Mouse (Mus musculus): Measurements from ENCODE around the gene Napepld.
"Not testable (repeated sequence)": the region's sequence is repeated elsewhere in the genome, so short reads cannot be mapped to it uniquely, and the experiment has no call there.

Gene Napepld

DNA sequence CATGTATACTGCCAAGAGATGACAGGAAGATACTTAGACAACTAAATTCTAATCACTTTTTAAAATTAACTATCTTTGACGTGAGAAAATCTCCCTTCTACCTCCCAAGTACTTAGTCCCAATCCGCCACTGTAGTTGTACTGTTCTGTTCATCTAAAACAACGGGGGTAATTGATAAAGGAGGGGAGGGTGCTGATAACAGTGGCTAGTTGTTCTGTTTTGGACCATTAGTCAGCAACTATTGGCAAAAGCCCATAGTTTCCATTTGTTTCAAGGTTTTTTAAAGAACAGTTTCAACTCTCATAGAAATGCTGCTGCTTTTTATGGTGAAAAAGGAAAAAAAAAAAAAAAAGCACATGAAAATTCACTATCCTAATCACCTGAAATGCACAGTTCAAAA lies 2.5 kb upstream of the Napepld start:
- no peak for DNase-seq

DNA sequence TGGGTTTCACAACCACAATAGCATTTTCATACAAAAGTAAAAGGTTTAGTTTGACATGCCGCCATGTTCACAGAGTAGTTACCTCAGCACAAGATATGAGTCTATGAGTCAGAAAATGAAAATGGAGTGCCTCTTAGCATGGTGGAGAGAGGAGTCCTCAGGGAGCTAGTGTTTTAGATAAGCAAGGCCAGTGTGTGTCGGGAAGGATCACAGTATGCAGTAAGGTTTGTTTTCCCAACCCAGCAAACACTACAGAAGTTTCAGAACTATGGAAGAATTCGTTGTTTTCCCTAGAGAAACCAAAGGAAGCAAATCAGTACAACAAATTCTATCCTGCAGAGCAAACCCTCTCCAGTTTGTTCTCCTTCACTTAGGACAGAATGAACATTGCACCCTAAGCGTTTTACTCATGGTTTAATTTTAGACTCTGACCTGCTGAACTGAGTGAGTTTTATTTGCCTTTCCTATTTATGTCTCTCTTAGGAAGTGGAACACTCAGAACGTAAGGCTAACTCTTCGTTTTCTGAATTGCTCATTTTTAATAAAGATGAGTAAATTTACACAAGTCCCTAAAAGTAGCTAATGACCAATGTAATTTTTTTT lies 1.8 kb upstream of the Napepld start:
- no peak for DNase-seq

DNA sequence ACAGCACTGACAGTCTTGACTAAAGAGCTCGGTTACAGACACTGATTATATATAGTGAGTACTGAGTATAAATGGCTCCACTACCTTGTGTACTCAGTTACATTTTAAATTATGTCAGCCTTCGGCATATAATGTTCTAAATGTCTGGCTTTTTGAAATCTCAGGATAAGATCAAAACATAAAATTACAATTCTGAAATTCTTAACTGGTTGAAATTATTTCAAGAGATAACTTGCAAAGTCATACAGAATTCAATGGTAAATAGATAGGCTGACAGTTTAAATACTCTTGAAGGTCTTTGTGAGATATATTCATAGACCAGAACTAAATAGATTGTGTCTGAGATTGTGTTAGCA lies 791 bp upstream of the Napepld start:
- DNase-seq, result no peak

DNA sequence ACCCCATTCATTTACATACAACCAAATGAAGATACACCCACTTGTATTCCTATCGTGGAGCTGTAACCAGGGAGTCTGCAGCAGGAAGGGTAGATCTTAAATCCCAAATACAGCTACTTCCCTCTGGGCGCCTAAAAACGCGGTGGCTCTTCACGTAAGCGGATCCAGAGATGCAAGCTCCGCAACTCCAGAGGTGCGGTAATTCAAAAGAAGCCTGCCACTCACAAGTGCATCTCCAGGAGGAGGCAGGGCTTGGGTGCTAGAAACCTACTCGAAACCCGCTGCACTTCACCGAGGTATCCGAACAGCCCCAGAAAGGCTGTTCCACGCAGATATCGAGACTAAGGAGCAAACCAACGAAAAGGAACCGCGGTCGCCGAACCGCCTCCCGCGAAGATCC lies 262 bp downstream of the Napepld start:
- DNase-seq, result no peak

DNA sequence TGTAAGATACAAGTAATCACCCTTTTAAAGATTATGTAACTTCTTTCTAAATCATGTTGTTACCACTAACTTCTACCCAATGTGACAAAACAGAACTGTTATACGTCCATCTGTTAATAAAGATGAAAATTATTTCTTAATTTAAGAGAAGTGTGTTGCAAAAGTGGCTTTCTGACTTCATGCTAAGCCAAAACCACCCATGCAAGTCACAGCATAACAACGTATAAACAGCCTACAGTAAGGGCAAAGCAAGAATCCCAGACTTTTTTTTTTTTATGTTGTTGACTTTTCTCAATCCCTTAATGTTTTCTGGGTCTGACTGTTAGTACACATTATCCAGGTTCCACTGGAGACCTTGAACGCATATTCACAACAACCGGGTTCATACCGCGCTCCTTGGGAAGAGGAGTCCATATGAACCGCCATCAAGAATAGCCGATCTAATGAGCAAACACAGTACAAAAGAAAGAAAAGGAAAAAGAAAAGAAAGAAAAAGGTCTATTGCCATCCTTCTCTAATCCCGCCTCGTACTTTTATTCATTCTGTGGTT lies 849 bp downstream of the Napepld start:
- no peak for DNase-seq

DNA sequence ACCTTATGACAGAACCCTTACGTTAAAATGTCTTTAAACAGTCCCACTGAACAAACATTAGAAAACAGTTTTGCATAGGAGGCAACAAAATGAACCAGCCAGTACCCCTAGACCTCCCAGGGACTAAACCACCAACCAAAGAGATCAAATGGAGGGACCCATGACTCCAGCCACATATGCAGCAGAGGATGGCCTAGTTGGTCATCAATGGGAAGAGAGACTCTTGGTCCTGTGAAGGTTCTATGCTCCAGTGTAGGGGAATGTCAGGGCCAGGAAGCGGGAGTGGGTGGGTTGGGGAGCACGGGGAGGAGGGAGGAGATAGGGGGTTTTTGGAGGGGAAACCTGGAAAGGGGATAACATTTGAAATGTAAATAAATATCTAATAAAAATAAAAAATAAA lies 1.6 kb downstream of the Napepld start:
- DNase-seq, result not testable (repeated sequence)

DNA sequence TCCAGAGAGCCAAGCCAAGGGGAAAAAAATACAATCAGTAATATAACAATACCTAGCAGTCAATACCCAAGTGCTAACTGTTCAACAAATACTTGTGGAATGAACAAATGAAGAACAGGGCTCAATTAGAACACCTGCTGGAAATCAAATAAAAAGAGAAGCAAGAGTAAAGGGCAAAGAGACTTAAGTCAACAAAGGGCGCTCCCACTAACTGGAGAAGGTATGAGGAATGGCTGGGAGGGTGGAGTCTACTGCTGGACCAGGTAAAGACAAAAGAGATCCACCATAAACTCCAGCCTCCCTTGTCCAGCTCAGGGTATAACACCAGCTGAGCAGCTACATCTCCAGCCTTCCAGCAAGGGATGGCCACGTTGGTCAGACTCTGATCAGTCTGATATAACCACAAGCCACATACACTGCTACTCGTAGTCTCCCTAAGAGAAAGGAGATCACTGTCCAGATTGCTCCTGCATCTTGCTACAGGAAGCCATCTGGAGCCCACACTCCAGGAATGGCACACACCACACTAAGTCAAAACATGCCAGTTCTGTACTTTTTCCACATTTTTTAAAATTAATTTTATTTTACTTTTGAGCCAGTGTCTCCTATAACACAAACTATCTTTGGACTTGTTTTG lies 6.2 kb downstream of the Napepld start:
- no peak for DNase-seq

DNA sequence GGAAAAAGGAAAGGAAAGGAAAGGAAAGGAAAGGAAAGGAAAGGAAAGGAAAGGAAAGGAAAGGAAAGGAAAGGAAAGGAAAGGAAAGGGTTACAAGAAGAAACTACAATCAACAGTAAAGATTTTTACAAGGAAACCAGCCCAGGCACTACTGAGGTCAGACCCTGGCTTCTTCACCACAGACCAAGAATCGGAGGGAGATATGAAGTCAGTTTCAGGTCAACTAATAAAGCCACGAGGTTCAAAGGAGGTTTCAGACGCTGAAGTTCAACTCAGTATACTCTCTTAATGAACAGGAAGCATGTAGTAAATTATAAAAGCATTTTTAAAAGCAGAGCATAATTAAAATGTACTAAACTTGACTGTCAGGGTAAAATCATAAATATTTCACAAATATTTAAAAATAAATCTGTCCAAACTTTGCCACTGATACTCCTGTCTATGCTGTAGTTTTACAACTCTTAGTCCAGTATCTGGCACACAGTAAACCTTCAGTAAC lies 7.8 kb downstream of the Napepld start:
- DNase-seq, result peak; percentile 39

DNA sequence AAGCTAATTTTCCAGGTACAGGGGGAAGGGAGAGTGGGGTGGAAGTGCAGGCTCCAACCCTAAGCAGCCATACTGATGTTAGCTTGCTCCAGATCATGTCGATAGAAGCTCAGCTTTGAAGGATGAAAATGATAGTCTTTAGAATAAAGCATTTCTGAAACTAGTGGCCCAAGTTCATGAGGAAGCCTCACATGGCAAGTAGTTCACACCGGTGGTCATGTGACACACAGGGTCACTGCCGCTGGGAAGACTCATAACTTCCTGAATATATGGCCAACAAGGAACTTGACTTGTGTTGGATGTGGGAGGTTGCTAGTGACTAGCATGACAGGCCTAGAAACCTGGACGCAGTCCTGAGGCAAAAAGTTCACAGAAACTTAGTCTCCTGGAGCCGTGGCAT lies 9.0 kb downstream of the Napepld start:
- DNase-seq, result no peak

DNA sequence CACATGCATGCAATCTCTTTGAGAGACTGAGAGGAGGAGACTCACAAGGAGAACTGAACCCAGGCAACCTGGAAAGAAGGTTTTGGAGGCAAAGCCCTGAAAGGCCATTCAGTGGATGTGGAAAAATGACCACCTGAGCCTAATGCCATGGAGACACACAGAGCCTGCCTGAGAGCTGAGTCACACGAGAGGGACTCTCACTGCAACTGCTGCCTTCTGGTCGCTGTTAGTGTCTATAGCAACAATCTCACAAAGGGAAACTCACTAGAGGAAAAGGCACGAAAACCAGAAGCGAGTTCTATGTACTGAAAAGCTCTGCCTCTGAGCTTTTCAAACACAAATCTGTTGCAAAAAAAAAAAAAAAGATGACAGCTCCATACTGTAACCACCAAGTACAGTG lies 14.2 kb downstream of the Napepld start:
- no peak for DNase-seq

DNA sequence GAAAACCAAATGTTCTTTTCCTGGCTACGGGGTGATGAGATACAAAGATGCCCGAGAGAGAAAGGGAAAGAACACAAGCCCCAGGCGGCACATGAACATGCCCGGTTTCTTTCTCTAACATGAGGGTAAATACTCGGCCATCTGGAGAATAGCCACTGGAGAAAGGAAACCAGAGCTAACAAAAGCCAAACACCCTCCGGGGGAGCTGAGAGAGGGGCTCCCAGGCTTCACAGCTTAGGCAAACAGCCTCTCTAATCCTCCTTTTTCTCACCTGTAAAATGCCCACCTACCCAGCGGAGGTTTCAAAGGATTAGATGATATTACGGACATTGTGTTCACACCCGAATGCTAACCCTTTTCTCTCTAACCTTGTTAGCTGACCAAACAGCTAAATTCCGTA lies 16.2 kb downstream of the Napepld start:
- DNase-seq, result no peak

DNA sequence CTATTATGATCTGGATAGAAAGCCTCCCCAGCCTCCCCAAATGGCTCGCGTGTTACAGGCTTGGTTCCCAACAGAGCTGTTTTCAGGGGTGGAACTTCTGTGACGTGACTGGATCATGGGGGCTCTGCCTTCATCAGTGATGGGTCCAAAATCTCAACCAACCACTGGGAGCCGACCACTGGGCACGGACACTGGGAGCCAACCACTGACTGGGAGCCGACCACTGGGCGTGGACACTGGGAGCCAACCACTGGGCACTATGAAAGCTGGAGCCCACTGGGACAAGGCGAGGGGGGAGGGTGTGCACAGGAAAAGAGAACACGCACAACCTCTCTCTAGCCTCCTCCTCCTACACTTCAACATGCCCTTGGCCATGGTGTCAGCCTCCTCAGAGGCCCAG lies 17.4 kb downstream of the Napepld start:
- DNase-seq, result no peak

DNA sequence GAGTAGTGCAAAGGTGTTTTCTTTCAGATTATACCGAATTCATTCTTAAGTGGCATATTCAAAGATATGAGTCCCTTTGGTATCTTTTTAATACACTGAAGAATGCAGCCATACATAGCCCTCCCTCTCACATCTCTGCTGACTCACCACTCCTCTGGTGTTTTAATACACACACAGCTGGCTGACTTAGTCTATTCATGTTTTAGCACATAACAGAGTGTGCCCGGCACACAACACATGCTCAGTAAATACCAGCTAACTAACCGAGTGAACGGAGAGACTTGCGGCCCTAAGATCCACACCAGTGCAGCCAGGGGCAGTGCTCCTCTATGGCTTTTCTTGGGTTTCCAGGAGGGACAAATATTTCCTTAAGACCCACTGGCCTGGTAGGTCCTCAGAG lies 20.3 kb downstream of the Napepld start:
- no peak for DNase-seq

DNA sequence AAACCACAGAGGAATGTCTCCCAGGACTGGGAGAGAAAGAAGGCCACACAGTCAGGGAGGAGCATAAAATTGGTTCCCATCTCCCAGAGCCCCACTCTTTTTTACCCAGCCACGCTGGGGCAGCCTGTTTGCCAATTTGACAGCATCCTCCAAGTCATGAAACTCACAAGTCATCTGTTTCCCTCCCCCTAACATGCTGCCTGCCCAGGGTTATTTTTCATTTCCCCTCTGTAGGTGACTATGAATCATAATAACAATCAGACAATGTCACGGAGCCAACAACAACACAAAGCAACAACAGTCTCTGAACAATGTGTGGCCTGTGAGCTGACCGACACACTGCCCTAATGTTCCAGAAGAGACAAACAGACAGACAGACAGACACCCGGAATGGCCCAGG lies 21.2 kb downstream of the Napepld start:
- no peak for DNase-seq

DNA sequence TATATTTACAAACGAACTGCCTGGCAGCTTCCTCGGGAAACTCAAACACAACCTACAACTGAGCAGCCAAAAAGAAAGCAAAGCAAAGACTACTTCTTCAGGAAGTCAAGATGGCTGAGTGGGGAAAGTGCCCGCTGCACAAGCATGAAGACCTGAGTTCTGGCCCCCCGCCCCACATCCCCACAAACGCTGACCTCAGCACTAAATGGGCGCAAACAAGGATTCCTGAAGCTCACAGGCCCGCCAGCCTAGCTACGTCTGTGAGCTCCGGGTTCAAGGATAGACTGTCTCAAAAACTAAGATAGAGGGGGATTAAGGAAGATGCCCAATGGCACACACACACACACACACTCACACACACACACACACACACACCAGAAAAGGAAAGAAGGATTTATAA lies 22.8 kb downstream of the Napepld start:
- DNase-seq, result no peak

DNA sequence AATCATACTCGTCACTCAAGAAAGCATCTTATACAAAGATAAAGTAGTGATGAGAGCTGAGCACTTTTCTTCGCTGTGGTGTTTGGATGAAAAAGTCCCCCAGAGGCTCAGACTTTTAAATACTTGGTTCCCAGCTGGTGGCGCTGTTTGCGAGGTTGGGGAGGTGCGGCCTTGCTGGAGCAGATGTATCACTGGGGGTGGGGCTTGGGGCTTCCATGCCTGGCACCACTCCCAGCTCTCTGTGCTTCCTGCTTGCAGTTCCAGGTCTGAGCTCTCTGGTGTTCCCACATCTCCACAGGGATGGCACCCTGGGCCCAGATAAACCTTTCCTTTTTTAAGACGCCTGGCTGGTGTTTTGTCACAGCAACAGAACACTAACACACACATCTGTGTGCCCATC lies 23.3 kb downstream of the Napepld start:
- no peak for DNase-seq

DNA sequence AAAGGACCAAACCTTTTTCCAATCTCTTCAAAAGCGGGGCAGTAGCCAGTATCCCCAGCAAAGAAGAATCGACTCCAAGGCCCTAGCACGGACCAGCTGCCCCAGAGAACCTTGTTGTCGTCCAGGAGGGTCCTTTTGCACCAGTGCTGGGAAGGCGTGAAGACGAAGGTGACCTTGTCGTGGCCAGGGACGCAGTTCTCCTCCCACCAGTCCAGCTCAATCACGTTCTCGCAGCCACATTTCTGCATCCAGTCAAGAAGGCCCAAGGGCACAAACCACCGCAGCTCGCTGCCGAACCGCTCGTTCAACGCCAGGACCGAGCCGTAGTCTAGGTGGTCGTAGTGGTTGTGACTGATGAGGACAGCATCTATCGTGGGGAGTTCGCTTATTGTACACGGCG lies 25.7 kb downstream of the Napepld start:
- DNase-seq, result no peak

DNA sequence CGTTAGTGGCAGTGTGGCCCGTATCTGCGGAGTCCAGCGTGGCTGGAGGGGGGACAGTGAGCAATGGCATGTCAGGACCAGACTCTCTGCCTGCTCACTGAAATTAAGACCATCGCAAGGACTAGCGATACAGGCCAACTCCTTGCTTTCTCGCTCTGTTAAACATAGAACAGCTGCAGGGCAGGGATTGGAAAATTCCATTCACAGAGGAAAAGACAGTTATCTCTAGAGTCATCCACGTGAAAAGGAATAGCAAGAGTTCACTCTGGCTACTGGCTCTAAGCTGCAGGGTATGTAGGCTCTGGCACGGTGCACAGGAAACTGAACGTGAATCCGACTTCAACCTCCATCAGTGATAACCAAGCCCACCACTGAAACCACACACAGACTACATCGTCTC lies 26.2 kb downstream of the Napepld start:
- no peak for DNase-seq

DNA sequence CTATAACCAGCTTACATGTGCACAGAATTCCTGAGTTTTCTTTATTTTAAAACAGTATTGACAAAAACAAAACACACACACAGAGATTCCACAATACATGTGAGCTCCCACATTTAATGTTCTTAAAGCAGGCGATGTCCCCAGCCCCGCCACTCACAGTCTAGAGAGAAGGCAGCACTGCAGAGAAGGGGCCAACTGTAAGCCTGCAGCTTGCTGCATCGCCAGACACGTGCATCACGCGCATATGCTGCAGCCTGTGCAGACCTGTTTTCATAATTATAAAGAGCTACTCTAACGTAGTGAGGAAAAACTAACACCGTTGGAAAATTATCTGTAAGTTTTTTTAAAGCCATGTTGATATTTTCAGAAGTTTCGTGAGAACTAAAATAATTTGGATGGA lies 27.5 kb downstream of the Napepld start:
- no peak for DNase-seq

DNA sequence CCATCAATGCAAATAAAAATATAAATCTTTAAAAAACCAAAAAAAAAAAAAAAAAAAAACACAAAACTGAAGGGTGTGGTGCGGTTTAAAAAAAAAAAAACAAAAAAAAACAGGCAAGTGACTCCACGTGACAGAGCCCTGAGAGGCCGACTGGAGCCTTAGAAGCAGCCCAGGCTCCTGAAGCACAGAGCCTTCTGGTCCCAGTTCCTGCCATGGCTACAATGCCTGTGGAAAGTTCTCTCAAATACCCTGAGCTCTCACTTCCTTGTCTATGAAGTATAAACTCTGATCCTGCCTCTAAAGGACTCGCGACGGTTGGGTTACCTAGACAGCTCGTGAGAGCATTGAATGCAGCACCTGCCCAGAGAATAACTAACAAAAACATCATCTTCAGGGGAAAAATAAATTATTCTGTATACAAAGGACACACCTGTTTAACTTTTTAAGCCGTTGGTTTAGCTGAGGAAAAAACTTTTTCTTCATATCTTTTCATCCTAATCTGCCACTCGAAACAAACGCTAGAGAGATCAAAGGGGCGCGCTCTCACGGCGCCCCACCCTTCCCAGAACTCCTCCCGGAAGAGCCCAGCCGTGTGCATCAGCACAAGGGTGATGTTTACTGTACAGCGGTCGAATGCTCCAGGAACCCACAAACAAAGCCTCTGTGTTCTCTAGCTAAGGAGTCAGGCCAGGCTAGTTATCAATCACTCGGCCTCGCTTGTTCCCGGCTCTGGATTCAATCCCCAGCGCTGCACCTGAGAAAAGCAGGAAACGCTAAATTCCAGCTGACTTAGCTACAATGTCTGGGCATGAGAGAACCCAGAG lies 28.2 kb downstream of the Napepld start:
- DNase-seq, result no peak

DNA sequence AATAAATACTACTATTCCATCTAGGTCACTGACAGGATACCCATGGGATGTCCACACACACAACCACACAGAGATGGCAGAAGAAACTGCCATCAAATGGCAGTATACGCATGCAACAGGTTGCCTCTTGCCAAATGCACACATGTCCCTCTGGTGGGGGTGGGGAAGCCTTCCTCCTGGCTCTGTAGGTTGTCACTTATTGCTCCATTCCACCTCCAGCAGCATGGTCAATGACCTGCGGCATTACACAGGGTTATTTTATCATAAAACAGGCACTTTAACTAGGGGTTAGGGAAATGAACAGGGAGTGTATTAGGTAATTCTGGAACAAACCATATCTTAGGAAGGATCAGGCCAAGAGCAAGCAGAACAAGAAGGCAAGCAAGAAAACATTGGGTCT lies 31.9 kb downstream of the Napepld start:
- DNase-seq, result no peak

DNA sequence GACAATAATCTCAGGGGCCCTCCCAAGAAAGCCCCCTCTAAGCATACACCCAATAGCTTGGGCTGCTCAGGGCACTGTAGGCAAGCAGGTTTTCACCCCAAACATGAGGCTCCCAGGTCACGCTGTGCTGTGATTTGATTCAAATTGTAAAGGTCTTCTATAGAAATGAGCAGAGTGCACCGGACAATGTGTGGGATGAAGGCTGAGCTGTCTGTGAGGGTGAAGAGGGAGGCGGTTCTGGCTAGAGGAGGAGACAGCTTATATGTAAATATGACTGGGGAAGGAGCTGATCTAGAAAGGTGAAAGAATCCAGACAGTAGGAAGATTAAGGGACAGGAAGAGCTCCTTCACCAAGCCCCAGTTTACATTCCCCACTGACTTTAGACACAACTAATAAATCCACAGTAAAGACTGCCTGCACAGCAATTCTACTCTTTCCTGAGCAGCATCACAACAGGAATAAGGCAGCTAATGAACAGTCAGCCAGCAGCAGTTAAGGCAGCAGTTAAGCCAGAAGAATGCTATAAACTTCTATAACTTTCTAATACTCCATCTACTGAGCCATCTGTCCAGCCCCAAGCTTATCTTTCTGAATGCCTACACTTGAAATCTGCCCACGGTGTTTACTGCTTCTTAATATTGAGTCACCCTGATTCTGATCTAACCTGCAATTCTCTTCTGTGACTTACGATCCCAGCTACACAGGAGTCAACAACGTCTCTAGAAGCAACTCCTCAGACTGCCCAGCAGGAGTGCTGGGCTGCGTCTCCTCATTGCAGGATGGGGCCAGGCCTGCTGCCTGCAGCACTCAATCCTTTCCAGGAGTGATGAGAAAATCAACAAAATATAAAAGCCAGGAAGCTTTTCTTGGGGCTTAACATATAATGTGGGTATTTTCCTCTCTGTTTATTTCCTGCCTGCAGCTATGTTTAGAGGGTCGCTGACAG lies 33.7 kb downstream of the Napepld start:
- no peak for DNase-seq

DNA sequence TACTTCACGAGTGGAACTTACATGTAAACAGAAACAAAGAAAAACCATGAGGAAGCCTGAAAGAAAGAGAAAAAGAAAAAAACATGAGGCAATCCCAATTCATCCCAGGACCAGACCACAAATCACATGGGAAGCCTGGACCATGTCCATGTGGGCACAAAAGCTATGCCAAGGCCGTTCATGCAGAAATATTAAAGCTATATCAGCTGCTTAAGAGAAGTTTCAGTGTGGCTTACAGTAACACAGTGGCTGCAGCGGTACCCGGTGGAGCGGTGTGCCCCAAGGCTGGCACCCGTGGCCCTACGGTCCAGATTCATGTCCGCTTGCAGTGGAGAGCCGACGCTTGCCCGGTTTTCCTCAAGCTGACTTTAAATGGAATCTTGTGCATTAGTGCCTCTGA lies 38.1 kb downstream of the Napepld start:
- DNase-seq, result no peak

Data from kidney, postnatal 14 days (tissue).